Mouse (Mus musculus): ENCODE data around the gene Swt1. TPM values are rescaled to one million over a fixed set of nuclear protein-coding genes. Genes with fewer than 3 reads are reported as not detected.

Swt1 gene
- total and polyA plus RNA-seq, 2 experiments from 2014 or later, result 6.7 to 11.7 TPM

DNA sequence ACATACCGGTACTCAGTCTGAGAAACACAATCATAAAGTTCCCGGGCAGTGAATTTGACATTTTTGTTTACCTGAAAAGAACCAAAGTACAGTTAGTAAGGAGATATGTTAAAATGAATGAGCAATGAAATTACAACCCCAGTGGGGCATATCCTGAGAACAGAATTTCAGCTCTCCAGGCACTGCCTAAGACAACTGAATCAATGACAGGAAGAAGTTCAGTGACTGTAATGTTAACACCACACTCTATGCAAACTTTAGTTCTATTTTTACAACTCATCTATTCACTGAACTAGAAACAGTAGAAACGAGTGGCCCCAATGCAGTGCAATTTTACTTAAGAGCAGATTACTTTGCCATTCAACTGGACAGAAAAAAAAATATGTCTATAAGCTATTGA is 57.7 kb downstream of the Swt1 start:
- Histone ChIP-seq H3K27ac (no peak overlapping the region), H3K4me3 (ENCODE audit: low read length) (no peak overlapping the region), H3K27me3 (ENCODE audit: insufficient read depth, low read length) (no peaks in the 10 kb centered on the region), H3K9me3 (ENCODE audit: low read length) (no peaks in the 10 kb centered on the region), H3K9ac (replicated peaks; ENCODE audit: low read length) (no peak overlapping the region), H3K4me1 (ENCODE audit: insufficient read depth, low read length) (no peaks in the 10 kb centered on the region), H3K4me2 (ENCODE audit: low read depth, low read length) (no peak overlapping the region), H3K36me3 (ENCODE audit: insufficient read depth, low read length) (peaks cover 9% of the 10 kb centered on the region; the same call in 1 of the 2 replicates)
- DNase-seq (ENCODE audit: low spot score) (no peak), ATAC-seq (no peak)
- WGBS, result 85% methylated on average over 3 of the region's 3 CpGs
- TF ChIP-seq CTCF (IDR thresholded peaks at IDR 0.05; ENCODE audit: low read depth), result no peak

DNA sequence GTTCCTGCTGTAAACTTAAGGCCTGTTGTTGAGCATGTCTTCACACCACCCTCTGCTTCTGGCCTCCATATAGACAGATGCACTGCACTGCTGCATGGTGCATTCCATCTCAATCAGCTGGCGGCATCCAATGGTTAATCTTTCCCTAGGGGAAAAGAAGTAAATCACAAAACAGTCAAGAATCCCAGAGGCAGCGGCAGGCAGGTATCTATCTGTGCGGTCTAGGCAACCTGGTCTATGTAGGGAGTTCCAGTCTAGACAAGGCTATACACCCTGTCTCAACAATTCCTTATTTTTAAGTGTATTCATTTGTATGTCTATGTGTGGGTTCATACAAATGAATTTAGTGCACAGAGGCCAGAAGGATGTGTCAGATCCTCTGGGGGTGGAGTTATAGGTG is 59.8 kb downstream of the Swt1 start:
- no peak overlapping the region for H3K9ac ChIP-seq (replicated peaks; ENCODE audit: low read length)
- DNase-seq (ENCODE audit: low spot score) (no peak), ATAC-seq (no peak)
- H3K36me3 ChIP-seq (ENCODE audit: insufficient read depth, low read length), result peaks cover 26% of the 10 kb centered on the region; the same call in 1 of the 2 replicates
- no peaks in the 10 kb centered on the region for H3K4me1 ChIP-seq (ENCODE audit: insufficient read depth, low read length)
- TF ChIP-seq CTCF (IDR thresholded peaks at IDR 0.05; ENCODE audit: low read depth), result no peak
- 90% methylated on average over 3 of the region's 3 CpGs for WGBS
- no peak overlapping the region for H3K4me3 ChIP-seq (ENCODE audit: low read length)
- no peak overlapping the region for H3K27ac ChIP-seq
- no peaks in the 10 kb centered on the region for H3K27me3 ChIP-seq (ENCODE audit: insufficient read depth, low read length)
- no peak overlapping the region for H3K4me2 ChIP-seq (ENCODE audit: low read depth, low read length)
- H3K9me3 ChIP-seq (ENCODE audit: low read length), result no peaks in the 10 kb centered on the region

DNA sequence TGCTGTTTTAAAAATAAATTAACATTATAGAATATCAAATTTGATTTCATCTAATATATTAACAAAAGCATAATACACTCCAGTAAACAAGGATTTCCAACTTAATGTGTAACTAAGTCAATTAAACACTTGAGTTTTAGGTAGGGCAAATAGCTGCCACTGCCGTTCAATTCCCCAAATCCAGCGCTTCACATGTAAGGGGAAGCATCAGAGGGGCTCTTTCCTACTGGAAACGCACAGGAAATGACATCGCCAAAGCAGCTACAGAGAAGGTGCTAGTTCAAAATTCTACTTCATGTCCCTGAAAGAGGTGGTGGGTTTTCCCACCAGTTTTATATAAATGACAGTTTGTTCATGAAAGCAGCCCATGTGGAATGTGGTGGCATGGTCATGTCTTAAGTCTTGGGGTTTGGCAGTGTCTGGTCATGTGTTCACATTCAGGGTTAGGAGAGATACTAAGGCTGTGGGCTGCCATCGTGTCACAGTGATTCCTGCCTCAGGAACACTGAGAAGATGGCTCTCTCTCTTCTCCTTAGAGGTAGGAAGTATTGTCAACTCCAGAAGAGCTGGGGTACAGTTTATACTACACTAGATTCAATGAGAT is 60.4 kb downstream of the Swt1 start:
- Histone ChIP-seq H3K27ac (no peak overlapping the region), H3K9me3 (ENCODE audit: low read length) (no peaks in the 10 kb centered on the region), H3K4me3 (ENCODE audit: low read length) (no peak overlapping the region), H3K36me3 (ENCODE audit: insufficient read depth, low read length) (peaks cover 31% of the 10 kb centered on the region; the same call in 1 of the 2 replicates), H3K4me1 (ENCODE audit: insufficient read depth, low read length) (no peaks in the 10 kb centered on the region), H3K4me2 (ENCODE audit: low read depth, low read length) (no peak overlapping the region), H3K27me3 (ENCODE audit: insufficient read depth, low read length) (no peaks in the 10 kb centered on the region), H3K9ac (replicated peaks; ENCODE audit: low read length) (no peak overlapping the region)
- ATAC-seq (no peak), DNase-seq (ENCODE audit: low spot score) (no peak)
- WGBS, result 92% methylated on average over 5 of the region's 5 CpGs
- TF ChIP-seq CTCF (IDR thresholded peaks at IDR 0.05; ENCODE audit: low read depth), result no peak

DNA sequence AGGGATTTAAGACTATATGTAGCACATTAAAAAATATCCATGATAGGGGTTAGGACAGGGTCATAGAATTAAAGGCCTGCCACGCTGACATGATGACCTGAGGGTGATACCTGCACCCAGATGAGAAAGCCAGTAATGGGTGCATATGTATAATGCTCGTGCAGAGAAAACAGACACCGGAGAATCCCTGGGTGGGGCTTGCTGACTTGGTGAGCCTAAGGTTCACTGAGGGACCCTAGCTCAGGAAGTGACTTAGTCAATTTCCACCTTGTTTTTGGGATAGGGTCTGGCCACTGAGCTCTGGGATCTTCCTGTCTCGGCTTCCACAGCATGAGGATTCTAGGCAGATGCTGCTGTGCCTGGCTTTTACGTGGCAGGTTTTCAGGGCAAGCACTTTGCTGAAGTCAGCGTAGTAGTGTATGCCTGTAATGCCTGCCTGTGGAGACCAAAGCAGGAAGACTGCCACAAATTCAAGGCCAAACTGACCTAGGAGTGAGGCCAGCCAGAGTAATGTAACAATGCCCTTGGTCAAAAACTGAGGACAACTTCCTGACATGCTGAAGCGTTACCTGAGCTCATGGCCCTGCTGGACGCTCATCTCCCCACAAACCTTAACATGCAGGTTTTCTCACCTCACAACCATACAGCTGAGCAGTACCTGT is 61.2 kb downstream of the Swt1 start:
- Histone ChIP-seq H3K27me3 (ENCODE audit: insufficient read depth, low read length) (no peaks in the 10 kb centered on the region), H3K4me3 (ENCODE audit: low read length) (no peak overlapping the region), H3K9me3 (ENCODE audit: low read length) (no peaks in the 10 kb centered on the region), H3K4me2 (ENCODE audit: low read depth, low read length) (no peak overlapping the region), H3K36me3 (ENCODE audit: insufficient read depth, low read length) (peaks cover 32% of the 10 kb centered on the region; the same call in 1 of the 2 replicates), H3K4me1 (ENCODE audit: insufficient read depth, low read length) (no peaks in the 10 kb centered on the region), H3K9ac (replicated peaks; ENCODE audit: low read length) (no peak overlapping the region), H3K27ac (no peak overlapping the region)
- ATAC-seq (no peak), DNase-seq (ENCODE audit: low spot score) (no peak)
- WGBS, result 91% methylated on average over 8 of the region's 8 CpGs
- TF ChIP-seq CTCF (IDR thresholded peaks at IDR 0.05; ENCODE audit: low read depth), result no peak

DNA sequence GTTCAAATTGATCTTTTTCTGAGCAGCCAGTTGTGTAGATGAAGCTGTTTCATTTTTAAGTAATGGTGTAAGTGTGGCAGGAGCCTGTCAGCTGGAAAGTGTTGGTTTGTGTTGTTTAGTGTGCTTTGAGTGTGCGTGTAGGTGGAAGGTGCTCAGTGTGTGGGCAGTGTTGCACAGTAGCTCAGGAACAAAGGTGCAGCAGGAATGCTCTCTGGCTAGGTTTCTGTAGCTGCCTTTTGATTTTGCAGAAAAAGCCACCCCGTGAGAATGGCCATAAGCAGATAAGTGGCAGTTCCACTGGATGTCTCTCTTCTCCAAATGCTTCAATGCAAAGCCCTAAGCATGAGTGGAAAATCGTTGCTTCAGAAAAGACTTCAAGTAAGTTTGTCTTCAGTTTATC is 68.9 kb downstream of the Swt1 start:
- whole genome bisulfite sequencing, result 93% methylated on average over 3 of the region's 3 CpGs
- Histone ChIP-seq H3K36me3 (ENCODE audit: insufficient read depth, low read length) (peaks cover 70% of the 10 kb centered on the region), H3K4me1 (ENCODE audit: insufficient read depth, low read length) (no peaks in the 10 kb centered on the region), H3K4me3 (ENCODE audit: low read length) (no peak overlapping the region), H3K9ac (replicated peaks; ENCODE audit: low read length) (no peak overlapping the region), H3K27ac (no peak overlapping the region), H3K27me3 (ENCODE audit: insufficient read depth, low read length) (no peaks in the 10 kb centered on the region), H3K4me2 (ENCODE audit: low read depth, low read length) (no peak overlapping the region), H3K9me3 (ENCODE audit: low read length) (no peaks in the 10 kb centered on the region)
- ATAC-seq, result no peak
- no peak for DNase-seq (ENCODE audit: low spot score)
- no peak for TF ChIP-seq CTCF (IDR thresholded peaks at IDR 0.05; ENCODE audit: low read depth)

DNA sequence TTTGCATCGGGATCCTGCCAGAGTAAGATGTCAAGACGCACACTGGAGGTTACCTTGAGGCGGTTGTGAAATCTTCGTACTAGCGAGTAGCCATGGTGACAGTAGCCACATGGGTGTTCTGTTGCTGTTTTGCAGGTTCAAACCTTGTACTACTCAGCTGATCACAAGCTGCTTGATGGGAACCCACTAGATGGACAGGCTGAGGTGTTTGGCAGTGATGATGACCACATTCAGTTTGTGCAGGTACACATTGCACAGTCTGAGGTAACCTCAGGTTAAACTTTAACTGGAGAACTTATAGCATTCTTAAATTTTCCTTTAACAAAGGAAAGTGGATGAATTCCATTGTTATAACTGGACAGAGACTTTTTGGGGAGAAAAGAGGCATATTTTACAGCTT is 72.3 kb downstream of the Swt1 start:
- DNase-seq (ENCODE audit: low spot score) (no peak), ATAC-seq (no peak)
- Histone ChIP-seq H3K27me3 (ENCODE audit: insufficient read depth, low read length) (no peaks in the 10 kb centered on the region), H3K4me2 (ENCODE audit: low read depth, low read length) (no peak overlapping the region), H3K9me3 (ENCODE audit: low read length) (no peaks in the 10 kb centered on the region), H3K27ac (no peak overlapping the region), H3K4me1 (ENCODE audit: insufficient read depth, low read length) (no peaks in the 10 kb centered on the region), H3K4me3 (ENCODE audit: low read length) (no peak overlapping the region), H3K9ac (replicated peaks; ENCODE audit: low read length) (no peak overlapping the region), H3K36me3 (ENCODE audit: insufficient read depth, low read length) (peaks cover 81% of the 10 kb centered on the region)
- no peak for TF ChIP-seq CTCF (IDR thresholded peaks at IDR 0.05; ENCODE audit: low read depth)
- 89% methylated on average over 5 of the region's 5 CpGs for WGBS

DNA sequence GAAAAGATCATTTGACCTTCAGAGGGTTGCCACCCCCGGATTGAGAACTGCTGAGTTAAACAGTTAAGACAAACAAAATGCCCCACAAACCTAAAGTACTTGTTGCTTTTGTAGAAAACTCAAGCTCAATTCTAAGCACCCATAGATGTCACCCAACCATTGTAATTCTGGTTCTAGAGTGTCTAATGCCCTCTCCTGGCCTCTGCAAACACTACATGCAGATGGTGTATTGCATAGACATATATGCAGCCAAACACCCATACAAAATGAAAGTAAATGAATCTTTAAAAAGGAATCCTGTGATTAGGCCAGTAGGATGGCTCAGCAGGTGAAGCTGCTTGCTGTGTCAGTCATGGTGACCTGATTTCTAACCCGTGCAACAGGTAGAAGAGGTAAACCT is 75.3 kb downstream of the Swt1 start:
- Histone ChIP-seq H3K27me3 (ENCODE audit: insufficient read depth, low read length) (no peaks in the 10 kb centered on the region), H3K9me3 (ENCODE audit: low read length) (no peaks in the 10 kb centered on the region), H3K36me3 (ENCODE audit: insufficient read depth, low read length) (peaks cover 58% of the 10 kb centered on the region), H3K4me3 (ENCODE audit: low read length) (no peak overlapping the region), H3K9ac (replicated peaks; ENCODE audit: low read length) (no peak overlapping the region), H3K4me1 (ENCODE audit: insufficient read depth, low read length) (no peaks in the 10 kb centered on the region), H3K27ac (no peak overlapping the region), H3K4me2 (ENCODE audit: low read depth, low read length) (no peak overlapping the region)
- peak; percentile 61 for TF ChIP-seq CTCF (IDR thresholded peaks at IDR 0.05; ENCODE audit: low read depth)
- DNase-seq (ENCODE audit: low spot score), result peak; percentile 47
- ATAC-seq, result peak; percentile 55; the same call in 1 of the 2 replicates
- WGBS, result 91% methylated on average over 2 of the region's 2 CpGs
